Mouse (Mus musculus): ENCODE measurements around the gene Cped1. TPM values are rescaled to one million over a fixed set of nuclear protein-coding genes. Genes with fewer than 3 reads are reported as not detected.

The Cped1 gene
- 6.5 and 8.0 TPM in 2 replicates for polyA plus RNA-seq (2016; fragmentation: Nextera tagmentation; extraction: Ambion mirVana)

DNA sequence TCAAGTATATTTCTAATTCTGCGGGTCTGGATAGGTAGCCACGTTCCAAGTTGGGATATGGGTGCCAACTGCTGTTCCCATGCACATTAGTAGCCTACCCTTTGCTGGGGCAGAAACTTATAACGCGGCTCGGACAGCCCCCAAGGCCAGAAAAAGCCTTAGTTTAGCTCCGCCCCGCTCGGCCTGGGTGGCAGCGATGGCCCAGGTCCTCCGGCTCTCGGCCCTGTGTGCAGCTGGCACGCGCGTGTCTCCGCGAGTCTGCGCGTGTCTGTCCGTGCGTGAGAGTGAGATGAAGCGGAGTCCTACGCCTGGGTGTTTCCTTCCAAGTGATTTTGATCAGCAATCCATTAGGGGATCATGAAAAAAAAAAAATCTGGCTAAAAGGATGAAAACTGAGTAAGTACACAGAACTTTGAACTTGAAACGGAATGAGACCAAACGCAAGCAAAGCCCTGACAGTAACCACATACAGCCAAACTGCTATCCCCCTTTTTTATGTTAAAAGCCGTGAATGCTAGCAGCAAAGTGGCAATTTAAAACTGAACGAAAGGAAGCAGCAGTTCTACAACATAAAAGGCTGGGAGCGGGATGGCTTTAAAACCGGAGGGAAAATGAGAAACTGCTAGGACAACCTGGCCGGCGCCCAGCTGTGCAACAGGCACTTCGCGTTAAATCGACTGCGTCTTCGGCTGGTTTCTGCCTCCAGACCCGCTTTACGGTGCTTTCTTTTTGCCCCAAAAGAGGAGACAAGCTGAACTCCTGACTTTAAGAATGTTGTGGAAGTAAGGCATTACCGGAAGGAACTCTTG is at the start of gene Cped1:
Cped1 (plus strand) TSS at position 185 of the 809 bp plus-strand sequence.
- ATAC-seq (ENCODE audit: low FRiP score, low read depth): peak; percentile 73
- no peak within 1 kb of the TSS for H3K27ac ChIP-seq
- peak within 1 kb of the TSS; percentile 33 for H3K4me3 ChIP-seq
- WGBS: 1% methylated on average over 38 of the region's 38 CpGs
- peak within 1 kb of the TSS; percentile 72 for H3K4me2 ChIP-seq (replicated peaks)
- H3K27me3 ChIP-seq (replicated peaks): peaks cover 14% of the 10 kb centered on the region
- no peaks in the 10 kb centered on the region for H3K36me3 ChIP-seq
- peak within 1 kb of the TSS; percentile 33 for H3K9ac ChIP-seq
- H3K4me1 ChIP-seq: peaks cover 10% of the 10 kb centered on the region
- no peaks in the 10 kb centered on the region for H3K9me3 ChIP-seq

DNA sequence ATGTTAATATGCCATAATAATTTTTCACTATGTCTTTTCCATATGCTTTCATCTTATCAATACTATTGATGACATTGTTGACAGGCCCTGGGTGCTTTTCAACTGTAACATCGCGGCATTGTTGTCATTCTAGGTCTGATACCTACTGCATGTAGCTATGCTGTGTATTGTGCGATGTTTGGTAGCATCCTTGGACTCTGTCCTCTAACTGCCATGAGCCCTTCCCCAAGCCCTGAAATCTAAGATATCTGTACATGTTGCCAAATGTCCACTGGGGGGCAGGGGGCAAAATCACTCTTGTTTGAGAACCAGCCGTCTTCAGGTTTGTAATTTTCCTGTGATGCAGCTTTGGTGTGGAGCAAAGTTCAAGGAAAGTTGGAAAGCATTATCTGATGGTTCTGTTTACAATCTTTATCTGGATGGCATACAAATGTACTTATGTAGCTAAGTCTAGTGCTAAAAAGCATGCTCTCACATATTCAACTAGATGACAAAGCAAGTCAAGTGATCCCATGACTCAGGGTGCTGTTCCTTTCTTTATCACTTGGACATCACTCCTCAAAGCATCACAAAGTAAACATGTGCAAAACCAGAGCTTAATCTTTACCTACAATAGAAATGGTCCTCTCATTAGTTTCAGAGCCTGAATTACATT is 47.6 kb upstream of the Cped1 start:
- no peak for ATAC-seq (ENCODE audit: low FRiP score, low read depth)
- H3K9ac ChIP-seq: no peak overlapping the region
- H3K27ac ChIP-seq: no peak overlapping the region
- H3K36me3 ChIP-seq: no peaks in the 10 kb centered on the region
- H3K27me3 ChIP-seq (replicated peaks): no peaks in the 10 kb centered on the region
- H3K9me3 ChIP-seq: no peaks in the 10 kb centered on the region
- H3K4me3 ChIP-seq: no peak overlapping the region
- 85% methylated on average over 4 of the region's 4 CpGs for WGBS
- H3K4me2 ChIP-seq (replicated peaks): no peak overlapping the region
- H3K4me1 ChIP-seq: no peaks in the 10 kb centered on the region

DNA sequence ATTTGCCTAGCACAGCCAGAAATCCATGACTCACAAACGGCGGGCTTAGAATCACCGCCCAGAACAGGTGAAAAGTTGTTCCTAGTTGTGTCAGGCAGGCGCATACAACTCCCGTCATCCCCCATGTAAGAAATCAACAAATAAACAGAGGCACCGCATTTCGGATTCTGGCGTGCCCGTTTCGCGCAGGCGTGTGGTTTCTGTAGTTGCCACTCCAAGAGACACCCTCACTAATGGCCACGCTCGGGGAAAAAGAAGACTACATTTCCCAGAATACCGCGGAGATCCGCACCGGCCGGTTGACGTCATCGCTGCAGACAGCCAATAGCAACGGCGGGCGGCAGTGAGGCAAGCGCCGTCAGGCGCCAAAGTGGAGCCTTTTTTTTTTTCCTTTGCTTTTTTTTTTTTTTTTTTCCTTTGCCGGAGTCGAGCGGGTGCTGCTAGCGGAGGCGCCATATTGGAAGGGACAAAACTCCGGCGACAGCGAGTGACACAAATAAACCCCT is 36.4 kb upstream of the Cped1 start, which contains the start of gene Ing3:
Ing3 (plus strand) TSS at position 346 of the 506 bp plus-strand sequence.
- H3K4me2 ChIP-seq (replicated peaks): peak within 1 kb of the TSS; percentile 64
- peak within 1 kb of the TSS; percentile 69 for H3K9ac ChIP-seq
- H3K36me3 ChIP-seq: peaks cover 6% of the 10 kb centered on the region; the same call in 1 of the 2 replicates
- no peaks in the 10 kb centered on the region for H3K27me3 ChIP-seq (replicated peaks)
- peak; percentile 99 for ATAC-seq (ENCODE audit: low FRiP score, low read depth)
- no peaks in the 10 kb centered on the region for H3K9me3 ChIP-seq
- H3K4me3 ChIP-seq: peak within 1 kb of the TSS; percentile 63
- peaks cover 7% of the 10 kb centered on the region for H3K4me1 ChIP-seq
- under 1% methylated on average over 35 of the region's 35 CpGs for WGBS
- peak within 1 kb of the TSS; percentile 86 for H3K27ac ChIP-seq

- H3K4me2 ChIP-seq (replicated peaks): peak overlapping the region; percentile 64
- WGBS: 2% methylated on average over 68 of the region's 68 CpGs
Measured at GRCm38 (mm10) chr6:21949771-21950448, 35.8 kb upstream of the Cped1 start.

GRCm38 (mm10) chr6:21950676-21951075 is 35.0 kb upstream of the Cped1 start:
- ATAC-seq (ENCODE audit: low FRiP score, low read depth): no peak
- H3K9ac ChIP-seq: peak overlapping the region; percentile 69
- H3K27ac ChIP-seq: no peak overlapping the region
- peaks cover 19% of the 10 kb centered on the region; the same call in 1 of the 2 replicates for H3K36me3 ChIP-seq
- peaks cover 7% of the 10 kb centered on the region for H3K4me1 ChIP-seq
- H3K4me3 ChIP-seq: peak overlapping the region; percentile 63
- peak overlapping the region; percentile 64 for H3K4me2 ChIP-seq (replicated peaks)
- 78% methylated on average over 2 of the region's 2 CpGs for WGBS
- no peaks in the 10 kb centered on the region for H3K9me3 ChIP-seq
- no peaks in the 10 kb centered on the region for H3K27me3 ChIP-seq (replicated peaks)

More at GRCm38 (mm10) chr6:21949771-21950448, 35.8 kb upstream of the Cped1 start:
- Histone ChIP-seq H3K27ac (peak overlapping the region; percentile 86), H3K9me3 (no peaks in the 10 kb centered on the region), H3K36me3 (peaks cover 12% of the 10 kb centered on the region; the same call in 1 of the 2 replicates), H3K27me3 (replicated peaks) (no peaks in the 10 kb centered on the region), H3K9ac (peak overlapping the region; percentile 69), H3K4me3 (peak overlapping the region; percentile 63), H3K4me1 (peaks cover 7% of the 10 kb centered on the region)
- peak; percentile 98 for ATAC-seq (ENCODE audit: low FRiP score, low read depth)

GRCm38 (mm10) chr6:21955468-21955867 is 30.2 kb upstream of the Cped1 start:
- no peak for ATAC-seq (ENCODE audit: low FRiP score, low read depth)
- no peak overlapping the region for H3K9ac ChIP-seq
- WGBS: 87% methylated on average over 4 of the region's 4 CpGs
- peaks cover 41% of the 10 kb centered on the region for H3K36me3 ChIP-seq
- no peaks in the 10 kb centered on the region for H3K27me3 ChIP-seq (replicated peaks)
- H3K4me1 ChIP-seq: peaks cover 5% of the 10 kb centered on the region
- H3K9me3 ChIP-seq: no peaks in the 10 kb centered on the region
- H3K4me2 ChIP-seq (replicated peaks): no peak overlapping the region
- no peak overlapping the region for H3K27ac ChIP-seq
- no peak overlapping the region for H3K4me3 ChIP-seq

- 89% methylated on average over 4 of the region's 4 CpGs for WGBS
- no peak for ATAC-seq (ENCODE audit: low FRiP score, low read depth)
- Histone ChIP-seq H3K27ac (no peak overlapping the region), H3K9me3 (no peaks in the 10 kb centered on the region), H3K36me3 (peaks cover 35% of the 10 kb centered on the region), H3K4me1 (no peaks in the 10 kb centered on the region), H3K9ac (no peak overlapping the region), H3K27me3 (replicated peaks) (no peaks in the 10 kb centered on the region), H3K4me2 (replicated peaks) (no peak overlapping the region), H3K4me3 (no peak overlapping the region)
Measured at GRCm38 (mm10) chr6:21958922-21959321, 26.8 kb upstream of the Cped1 start.

GRCm38 (mm10) chr6:21959909-21960308 is 25.8 kb upstream of the Cped1 start:
- no peaks in the 10 kb centered on the region for H3K4me1 ChIP-seq
- WGBS: 90% methylated on average over 5 of the region's 5 CpGs
- no peak for ATAC-seq (ENCODE audit: low FRiP score, low read depth)
- H3K9me3 ChIP-seq: no peaks in the 10 kb centered on the region
- peaks cover 29% of the 10 kb centered on the region for H3K36me3 ChIP-seq
- no peak overlapping the region for H3K4me3 ChIP-seq
- H3K9ac ChIP-seq: no peak overlapping the region
- H3K27me3 ChIP-seq (replicated peaks): no peaks in the 10 kb centered on the region
- H3K4me2 ChIP-seq (replicated peaks): no peak overlapping the region
- H3K27ac ChIP-seq: no peak overlapping the region

- Histone ChIP-seq H3K4me2 (replicated peaks) (no peak overlapping the region), H3K9me3 (no peaks in the 10 kb centered on the region), H3K27ac (no peak overlapping the region), H3K36me3 (peaks cover 21% of the 10 kb centered on the region), H3K4me3 (no peak overlapping the region), H3K9ac (no peak overlapping the region), H3K4me1 (no peaks in the 10 kb centered on the region), H3K27me3 (replicated peaks) (no peaks in the 10 kb centered on the region)
- ATAC-seq (ENCODE audit: low FRiP score, low read depth): no peak
- WGBS: 73% methylated on average over 2 of the region's 2 CpGs
Measured at GRCm38 (mm10) chr6:21977532-21977931, 8.2 kb upstream of the Cped1 start.

- Histone ChIP-seq H3K27ac (no peak overlapping the region), H3K9ac (no peak overlapping the region), H3K9me3 (no peaks in the 10 kb centered on the region), H3K4me1 (peaks cover 8% of the 10 kb centered on the region), H3K36me3 (0 out of 2 replicates have a peak, but pooled peaks cover 3% of the 10 kb centered on the region), H3K4me3 (no peak overlapping the region), H3K4me2 (replicated peaks) (no peak overlapping the region), H3K27me3 (replicated peaks) (peaks cover 5% of the 10 kb centered on the region; the same call in 1 of the 2 replicates)
- WGBS: 84% methylated on average over 1 of the region's 1 CpGs
- ATAC-seq (ENCODE audit: low FRiP score, low read depth): no peak
Measured at GRCm38 (mm10) chr6:21981114-21981513, 4.6 kb upstream of the Cped1 start.

DNA sequence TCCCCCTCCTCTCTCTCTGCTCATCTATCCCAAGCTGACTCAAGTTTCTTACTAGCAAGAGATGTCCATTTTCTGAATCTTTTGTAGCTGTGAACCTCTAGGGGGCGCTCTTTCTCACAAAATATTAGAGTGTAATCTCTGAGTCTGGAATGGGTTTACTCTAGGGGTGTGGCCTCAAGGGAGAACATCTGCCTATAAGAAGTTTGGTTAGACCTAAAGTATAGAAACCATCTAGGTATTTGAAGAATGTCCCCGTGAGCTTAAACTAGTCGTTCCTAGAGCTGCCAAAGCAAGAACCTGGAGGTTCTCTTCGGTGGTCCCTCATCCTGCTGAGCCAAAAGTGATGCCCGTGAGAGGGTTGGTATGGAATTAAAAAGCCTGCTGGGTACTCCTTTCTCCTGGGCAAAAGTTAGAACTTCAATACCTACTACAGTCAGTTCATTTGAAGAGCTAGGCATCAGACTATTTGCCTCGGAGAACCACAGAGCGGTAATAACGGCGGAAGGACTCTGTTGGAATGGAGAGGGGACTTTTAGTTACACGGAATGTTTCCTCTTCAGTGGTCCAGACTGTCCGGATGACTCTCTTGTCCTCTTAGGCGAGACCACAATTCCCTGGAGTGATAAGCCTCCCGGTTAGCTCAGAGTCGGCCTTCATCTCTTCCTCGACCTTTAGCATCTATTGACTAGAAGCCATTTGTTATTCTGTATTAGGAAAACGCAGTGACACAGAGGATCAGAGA is 555 bp upstream of the Cped1 start:
- H3K4me1 ChIP-seq: peaks cover 10% of the 10 kb centered on the region
- H3K9ac ChIP-seq: no peak overlapping the region
- H3K9me3 ChIP-seq: no peaks in the 10 kb centered on the region
- H3K36me3 ChIP-seq: no peaks in the 10 kb centered on the region
- WGBS: 9% methylated on average over 16 of the region's 16 CpGs
- H3K4me3 ChIP-seq: peak overlapping the region; percentile 33
- peaks cover 14% of the 10 kb centered on the region for H3K27me3 ChIP-seq (replicated peaks)
- no peak overlapping the region for H3K27ac ChIP-seq
- H3K4me2 ChIP-seq (replicated peaks): peak overlapping the region; percentile 72
- peak; percentile 71 for ATAC-seq (ENCODE audit: low FRiP score, low read depth)

Data from neural tube, embryonic 12.5 days (tissue).